Mouse (Mus musculus) gastrocnemius, adult 2 months (tissue): ENCODE results near the gene Polr3b. TPM values are rescaled to one million over a fixed set of nuclear protein-coding genes. Genes with fewer than 3 reads are reported as not detected.
A peak's percentile ranks its signal among the peaks of the same experiment; 100 is the strongest.

Experiments used
- DNase-seq: peaks from one replicate; pipeline ENCODE4 v3.0.0; 2022
- H3K27ac ChIP-seq: fragments of 200-600 bp; 2 replicates; pipeline ENCODE4 v1.8.1; 2022; ENCODE audit warnings: mild to moderate bottlenecking
- H3K4me3 ChIP-seq: fragments of 200-600 bp; 2 replicates; pipeline ENCODE4 v1.8.1; 2022; ENCODE audit warnings: mild to moderate bottlenecking, moderate library complexity
- CTCF ChIP-seq: fragments of 200-600 bp; IDR thresholded peaks from 2 replicates; pipeline ENCODE4 v1.8.1; 2022; ENCODE audit warnings: antibody characterized with exemption, mild to moderate bottlenecking, moderate library complexity
- intact Hi-C: fragments of 180-260 bp; cut with DNase I; formaldehyde crosslinking; loops from one replicate; pipeline ENCODE4 v1.15.1; 2025
- total RNA-seq, 2 experiments: library from RNA; stranded (reverse); gene quantifications; 2 replicates each; pipeline ENCODE4 v1.2.3; 2021

Polr3b gene
- total RNA-seq, 2 experiments from 2014 or later = 9.3 to 13.3 TPM

DNA sequence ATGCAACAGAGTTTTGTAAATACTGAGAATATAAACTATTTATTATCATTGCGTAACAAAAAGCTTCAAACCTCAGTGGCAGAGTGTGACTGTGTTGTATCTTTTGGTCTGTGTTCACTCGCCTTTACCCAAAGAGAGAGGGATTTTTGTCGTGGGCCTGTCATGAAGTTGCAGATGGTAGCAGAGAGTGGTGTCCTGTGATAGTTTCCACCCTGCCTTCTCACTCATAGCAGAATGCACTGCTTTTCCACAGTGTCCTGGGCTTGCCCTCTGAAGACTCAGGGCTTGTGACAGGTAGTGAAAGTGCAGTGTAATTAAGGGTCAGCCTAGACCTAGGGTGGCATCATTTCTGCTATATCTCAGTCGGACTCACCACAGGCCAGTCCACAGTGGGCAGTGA is 32.6 kb downstream of the Polr3b start:
- DNase-seq = no peak
- intact Hi-C loops = no loop called here
- TF ChIP-seq CTCF = no peak
- H3K27ac ChIP-seq = no peak overlapping the region
- H3K4me3 ChIP-seq = no peak overlapping the region

DNA sequence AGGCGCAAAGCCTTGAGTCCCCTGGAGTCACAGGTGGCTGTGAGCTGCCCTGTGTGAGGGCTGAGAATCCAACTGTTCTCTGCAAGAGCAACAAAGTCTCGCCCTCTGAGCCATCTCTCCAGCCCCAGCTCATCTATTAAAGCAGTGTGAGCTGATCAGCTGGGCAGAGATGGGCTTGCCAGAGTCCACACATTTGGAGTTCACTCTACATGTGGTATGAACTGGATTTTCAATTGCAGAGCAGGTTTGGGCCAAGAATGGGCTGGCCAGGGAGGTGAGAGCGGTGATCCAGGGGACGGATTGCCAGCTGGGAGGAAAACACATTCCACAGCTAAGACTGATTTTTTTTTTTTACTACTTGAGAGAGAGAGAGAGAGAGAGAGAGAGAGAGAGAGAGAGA is 34.5 kb downstream of the Polr3b start:
- DNase-seq = peak; percentile 81
- no peak for TF ChIP-seq CTCF
- intact Hi-C loops = no loop called here
- Histone ChIP-seq H3K4me3 (no peak overlapping the region), H3K27ac (no peak overlapping the region; the same call in 1 of the 2 replicates)

DNA sequence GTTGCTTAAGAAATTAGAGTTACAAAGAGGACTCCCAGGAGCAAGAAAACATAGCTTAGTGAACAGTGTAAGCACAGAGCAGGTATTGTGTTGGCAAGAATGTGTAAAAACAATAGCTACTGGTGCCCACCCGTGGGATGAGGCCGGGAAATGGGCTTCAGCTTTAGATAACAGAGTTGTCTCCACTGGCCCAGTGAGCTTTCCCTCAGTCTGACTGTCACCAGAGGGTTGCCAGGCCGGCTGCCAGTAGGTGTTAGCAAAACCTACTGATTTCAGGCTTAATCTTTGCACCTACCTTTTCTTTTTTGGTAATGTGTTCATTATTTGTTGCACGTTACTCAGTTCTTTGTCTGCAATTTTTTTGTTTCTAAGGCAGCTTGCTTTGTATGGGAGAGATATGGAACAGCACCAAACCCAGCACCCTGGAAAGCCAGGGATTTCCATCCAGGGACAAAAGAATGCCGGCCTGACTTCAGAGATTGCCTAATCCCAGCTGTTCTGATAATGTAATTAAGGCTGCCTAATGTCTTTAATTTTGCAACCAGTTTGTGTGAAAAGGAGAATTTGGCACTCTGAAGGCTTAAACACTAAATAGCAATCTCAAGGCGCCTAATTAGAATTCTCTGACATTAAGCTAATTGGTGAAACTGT is 35.5 kb downstream of the Polr3b start:
- intact Hi-C loops = no loop called here
- Histone ChIP-seq H3K4me3 (no peak overlapping the region), H3K27ac (peak overlapping the region; percentile 62)
- TF ChIP-seq CTCF = no peak
- peak; percentile 32 for DNase-seq

DNA sequence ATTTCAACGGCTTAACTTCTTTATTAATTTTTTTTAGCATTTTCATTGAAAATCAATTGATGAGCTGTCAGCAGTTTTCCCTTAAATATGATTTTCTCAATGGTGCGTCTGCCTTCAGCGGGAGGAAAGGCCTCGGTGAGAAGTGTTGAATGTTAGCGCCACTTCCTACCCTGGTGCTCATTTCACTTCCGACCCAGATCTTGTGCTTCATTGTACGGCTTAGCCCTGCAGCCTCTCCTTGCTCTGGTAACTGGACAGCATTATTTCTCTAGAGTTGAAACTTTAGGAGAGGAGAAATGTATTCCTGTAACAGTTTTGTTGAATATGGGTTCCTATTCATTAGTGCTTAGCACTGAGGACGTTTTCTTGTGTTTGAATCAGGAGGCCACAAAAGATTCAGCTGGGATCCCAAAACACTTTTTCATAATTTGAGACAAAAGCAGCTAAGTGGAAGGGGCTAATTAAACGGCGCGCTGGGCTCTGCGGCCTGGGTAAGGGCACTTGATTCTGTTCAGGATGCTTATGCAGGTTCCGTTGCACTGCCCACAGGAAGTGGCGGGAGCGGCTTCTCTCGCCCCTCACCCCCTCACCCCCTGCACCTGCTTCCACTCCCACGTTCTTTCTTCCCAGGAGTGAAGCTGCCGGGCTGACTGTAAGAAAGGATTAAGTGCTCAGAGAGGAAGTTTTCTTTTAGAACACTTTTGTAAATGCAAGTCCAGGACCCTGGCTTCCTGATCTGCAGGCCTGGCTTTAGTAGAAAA is 36.2 kb downstream of the Polr3b start:
- Histone ChIP-seq H3K27ac (peak overlapping the region; percentile 20; the same call in 1 of the 2 replicates), H3K4me3 (no peak overlapping the region)
- TF ChIP-seq CTCF = no peak
- intact Hi-C loops = no loop called here
- no peak for DNase-seq

DNA sequence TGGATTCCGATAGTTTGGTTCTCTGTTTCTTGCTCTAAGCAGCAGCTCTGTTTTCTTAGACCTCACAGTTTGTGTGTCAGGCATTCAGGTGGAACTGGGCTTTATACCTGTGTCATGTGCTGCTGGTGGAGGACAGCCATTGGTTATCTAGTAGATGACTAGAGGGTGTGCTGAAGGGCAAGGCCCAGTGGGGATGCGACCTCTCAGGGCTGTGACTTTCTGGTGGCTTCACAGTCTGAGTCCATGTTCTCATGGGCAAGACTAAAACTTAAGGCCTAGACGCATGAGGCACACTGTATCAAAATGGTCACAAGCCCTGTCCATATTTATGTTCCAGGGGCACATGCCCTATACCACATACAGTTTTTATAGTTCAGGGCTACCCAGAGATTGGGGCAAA is 37.2 kb downstream of the Polr3b start:
- intact Hi-C loops = no loop called here
- TF ChIP-seq CTCF = no peak
- Histone ChIP-seq H3K4me3 (no peak overlapping the region), H3K27ac (no peak overlapping the region)
- no peak for DNase-seq

DNA sequence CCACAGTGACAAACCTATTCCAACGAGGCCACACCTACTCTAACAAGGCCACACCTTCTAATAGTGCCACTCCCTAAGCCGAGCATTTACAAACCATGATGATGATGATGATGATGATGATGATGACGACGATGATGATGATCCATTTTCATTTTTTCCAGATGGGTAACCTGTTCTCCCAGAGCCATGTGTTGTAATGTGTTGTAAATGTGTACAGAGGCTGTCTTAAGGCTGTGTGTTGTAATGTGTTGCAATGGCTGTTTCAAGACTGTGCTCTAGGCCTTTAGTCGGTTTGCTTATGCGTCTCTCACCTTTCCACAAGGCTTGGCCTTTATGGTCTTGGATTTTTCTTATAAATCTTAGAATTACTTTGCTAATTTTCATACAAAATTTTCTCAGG is 40.0 kb downstream of the Polr3b start:
- Histone ChIP-seq H3K4me3 (no peak overlapping the region), H3K27ac (no peak overlapping the region)
- no peak for TF ChIP-seq CTCF
- no peak for DNase-seq
- intact Hi-C loops = no loop called here

DNA sequence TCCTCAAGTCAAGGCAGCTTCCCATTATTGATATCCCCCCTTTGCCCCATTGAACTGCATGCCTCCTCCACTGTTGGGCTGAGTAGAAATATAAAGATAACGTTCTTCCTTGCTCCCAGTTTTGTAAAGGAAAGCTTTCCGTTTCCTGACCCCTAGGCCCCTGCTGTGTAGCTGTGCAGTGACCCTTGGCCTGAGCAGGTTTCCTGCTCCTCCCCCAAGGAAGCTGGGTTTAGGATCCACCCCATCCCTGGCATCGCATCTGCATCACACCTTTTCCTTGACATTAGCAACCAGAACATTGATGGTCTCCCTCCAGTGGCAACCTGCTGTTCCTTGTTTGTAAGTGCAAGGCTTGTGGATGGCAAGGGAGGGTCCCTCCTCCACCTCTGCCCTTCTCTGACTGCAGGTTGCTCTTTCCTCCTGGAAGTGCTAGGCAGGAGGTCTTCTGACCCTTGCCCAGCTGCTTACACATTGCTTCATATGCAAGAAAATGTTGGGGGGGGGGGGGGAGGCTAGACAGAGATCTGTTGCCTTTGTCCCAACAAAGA is 43.7 kb downstream of the Polr3b start:
- intact Hi-C loops = no loop called here

DNA sequence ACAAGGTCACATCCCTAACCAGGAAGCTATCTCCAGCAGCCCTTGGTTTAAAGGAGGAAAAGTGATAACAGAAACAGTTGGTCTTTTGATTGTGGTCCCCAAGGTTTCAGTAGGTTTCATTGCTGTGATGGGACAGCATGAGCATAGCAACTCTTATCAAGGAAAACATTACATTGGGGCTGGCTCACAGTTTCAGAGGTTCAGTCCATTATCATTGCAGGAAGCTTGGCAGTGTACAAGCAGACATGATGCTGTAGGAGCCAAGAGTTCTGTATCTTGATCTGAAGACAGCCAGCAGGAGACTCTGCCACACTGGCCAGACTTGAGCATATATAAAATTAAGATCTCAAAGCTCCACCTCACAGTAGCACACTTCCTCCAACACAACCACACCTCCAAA is 53.6 kb downstream of the Polr3b start:
- Histone ChIP-seq H3K27ac (no peak overlapping the region), H3K4me3 (no peak overlapping the region)
- TF ChIP-seq CTCF = no peak
- no peak for DNase-seq
- intact Hi-C loops = no loop called here

More for the DNA sequence above, 43.7 kb downstream of the Polr3b start:
- no peak for DNase-seq
- no peak overlapping the region for H3K4me3 ChIP-seq
- no peak for TF ChIP-seq CTCF
- H3K27ac ChIP-seq = no peak overlapping the region

DNA sequence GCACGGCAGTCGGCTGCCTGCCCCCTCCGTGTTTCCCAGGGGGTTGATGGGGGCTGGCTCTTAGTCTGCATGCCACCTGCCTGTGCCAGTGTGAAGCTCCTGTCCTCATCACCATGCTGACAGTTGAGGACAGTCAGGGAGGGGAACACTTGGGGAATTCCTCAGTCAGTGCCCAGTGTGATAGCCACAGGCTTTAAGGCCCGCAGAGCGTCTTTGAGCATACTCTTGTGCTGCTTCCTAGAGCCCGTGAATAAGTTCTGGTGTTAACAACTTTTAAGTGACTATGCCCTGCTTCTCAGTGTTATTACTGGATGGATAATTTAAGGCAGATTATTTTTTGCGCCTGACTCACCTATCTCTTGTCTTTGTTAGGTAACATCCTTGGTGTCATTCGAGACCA is 54.4 kb downstream of the Polr3b start:
- no peak for TF ChIP-seq CTCF
- Histone ChIP-seq H3K4me3 (no peak overlapping the region), H3K27ac (no peak overlapping the region)
- intact Hi-C loops = no loop called here
- no peak for DNase-seq

DNA sequence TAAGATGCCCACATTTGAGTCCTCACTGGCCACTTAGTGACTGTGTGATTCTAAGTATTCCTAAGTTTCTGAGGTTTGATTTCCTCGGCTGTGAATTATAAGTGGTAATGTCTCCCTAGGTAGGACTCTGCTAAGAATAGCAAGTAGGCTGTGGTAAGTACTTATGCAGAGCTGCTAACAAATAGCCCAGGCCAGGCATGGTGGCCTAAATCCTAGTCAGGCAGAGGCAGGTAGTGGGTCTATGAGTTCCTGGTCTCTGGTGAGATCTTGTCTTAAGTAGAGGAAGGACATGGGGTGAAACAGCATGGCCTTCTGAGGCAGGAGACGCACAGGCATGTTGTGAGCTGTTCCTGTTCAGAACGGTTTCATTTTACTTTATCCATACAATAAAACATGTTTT is 55.8 kb downstream of the Polr3b start:
- DNase-seq = no peak
- no peak overlapping the region for H3K4me3 ChIP-seq
- TF ChIP-seq CTCF = no peak

DNA sequence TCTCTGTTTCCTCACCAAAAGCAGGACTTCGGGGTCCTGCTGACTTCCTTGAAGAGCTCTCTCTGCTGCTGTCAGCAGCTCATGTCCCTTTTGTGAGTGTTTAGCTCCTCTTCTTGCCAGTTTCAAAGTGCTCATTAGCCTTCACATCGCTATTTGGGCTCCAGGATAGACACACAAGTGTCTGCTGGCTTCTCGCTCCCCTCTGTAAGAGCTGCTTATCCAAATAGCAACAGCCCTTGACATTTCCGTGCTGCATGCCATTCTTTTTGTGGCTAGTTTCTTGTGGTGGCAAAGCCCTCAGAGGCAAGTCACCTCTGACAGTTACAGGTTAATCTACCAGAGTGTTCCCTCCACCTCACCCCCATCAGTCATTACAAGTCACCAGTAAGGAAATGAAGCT is 56.3 kb downstream of the Polr3b start:
- no peak for TF ChIP-seq CTCF
- intact Hi-C loops = no loop called here
- no peak for DNase-seq
- H3K4me3 ChIP-seq = no peak overlapping the region
- H3K27ac ChIP-seq = no peak overlapping the region

More for the DNA sequence above, 55.8 kb downstream of the Polr3b start:
- no peak overlapping the region for H3K27ac ChIP-seq
- intact Hi-C loops = no loop called here

DNA sequence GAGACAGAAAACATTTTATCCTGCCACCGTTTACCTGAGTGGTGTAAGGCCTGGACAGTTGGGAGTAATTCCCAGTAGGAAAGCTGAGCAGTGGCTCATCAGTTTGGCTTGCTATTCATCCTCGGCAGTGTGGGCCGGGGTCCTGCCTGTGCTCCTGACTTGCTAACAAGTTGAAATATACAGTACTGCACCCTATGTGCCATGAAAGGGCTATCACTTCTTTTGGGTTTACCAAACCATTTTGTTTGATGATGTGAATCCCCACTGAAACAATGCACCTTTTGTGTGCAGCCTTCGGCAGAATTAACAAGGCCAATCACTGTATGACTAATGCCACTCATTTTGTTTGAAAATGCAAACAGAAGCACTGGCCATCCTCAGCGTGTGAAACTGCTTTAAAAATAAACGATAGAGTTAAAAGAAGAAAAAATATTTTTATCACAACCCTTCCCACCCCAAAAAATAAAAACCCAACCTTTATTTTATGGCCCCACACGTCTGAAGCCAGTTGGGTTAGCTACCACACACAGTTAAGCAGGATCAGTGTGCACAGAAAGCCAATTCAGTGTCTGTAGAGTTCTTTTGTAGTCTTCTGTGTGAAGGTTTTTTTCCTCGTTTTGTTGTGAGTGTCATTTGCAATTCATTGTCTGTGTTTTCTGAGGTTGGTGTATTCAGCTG is 63.5 kb downstream of the Polr3b start:
- TF ChIP-seq CTCF = no peak
- H3K4me3 ChIP-seq = no peak overlapping the region
- peak overlapping the region; percentile 44; the same call in 1 of the 2 replicates for H3K27ac ChIP-seq
- intact Hi-C loops = no loop called here
- no peak for DNase-seq

DNA sequence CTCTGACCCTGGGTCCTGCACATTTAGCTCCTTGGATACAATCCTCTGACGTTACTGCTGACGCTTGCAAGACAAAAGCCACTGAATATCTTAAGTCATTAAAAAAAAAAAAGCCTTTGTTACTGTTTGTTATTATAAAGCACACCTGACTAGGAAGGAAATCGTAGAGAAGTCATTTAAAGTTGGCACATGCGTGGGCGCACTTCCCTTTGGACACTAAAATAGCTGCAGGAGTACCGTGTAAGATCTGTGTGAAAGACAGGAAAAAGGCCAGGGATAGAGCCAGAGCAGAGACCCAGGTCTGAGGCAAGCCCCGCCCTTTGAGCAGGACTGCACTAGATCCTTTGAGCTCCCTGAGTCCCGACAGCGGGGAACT is 64.0 kb downstream of the Polr3b start:
- no peak for TF ChIP-seq CTCF
- Histone ChIP-seq H3K4me3 (no peak overlapping the region), H3K27ac (peak overlapping the region; percentile 65; the same call in 1 of the 2 replicates)
- no peak for DNase-seq
- intact Hi-C loops = no loop called here
